Mouse (Mus musculus) heart, embryonic 11.5 days (tissue): ENCODE measurements around the gene Lpin2. TPM values are rescaled to one million over a fixed set of nuclear protein-coding genes. Genes with fewer than 3 reads are reported as not detected.

Experiments
- ATAC-seq: fragments of 200-750 bp; cut with Nextera tagmentation; replicated peaks from 2 replicates; pipeline ENCODE4 v1.8.0; 2017; ENCODE audit warnings: moderate library complexity; ENCODE audit not compliant: insufficient number of reproducible peaks, low FRiP score, low TSS enrichment
- H3K27ac ChIP-seq: fragments of 300-500 bp; sonication (generic); 2 replicates; pipeline ENCODE4 v1.5.1; 2014; ENCODE audit warnings: mild to moderate bottlenecking, low read depth, low read length
- H3K27me3 ChIP-seq: fragments of 300-500 bp; sonication (generic); 2 replicates; pipeline ENCODE4 v1.6.1; 2014; ENCODE audit warnings: mild to moderate bottlenecking, low read length, mixed read lengths; ENCODE audit not compliant: control insufficient read depth, insufficient read depth
- H3K36me3 ChIP-seq: fragments of 300-500 bp; sonication (generic); 2 replicates; pipeline ENCODE4 v1.6.1; 2014; ENCODE audit warnings: mild to moderate bottlenecking, low read length, moderate library complexity, mixed read lengths; ENCODE audit not compliant: control insufficient read depth, insufficient read depth
- H3K4me1 ChIP-seq: fragments of 300-500 bp; sonication (generic); 2 replicates; pipeline ENCODE4 v1.6.1; 2014; ENCODE audit warnings: low read length; ENCODE audit not compliant: control insufficient read depth, insufficient read depth
- H3K4me2 ChIP-seq: fragments of 300-500 bp; sonication (generic); 2 replicates; pipeline ENCODE4 v1.6.1; 2014; ENCODE audit warnings: mild to moderate bottlenecking, moderate library complexity
- H3K4me3 ChIP-seq: fragments of 300-500 bp; sonication (generic); 2 replicates; pipeline ENCODE4 v1.5.1; 2014; ENCODE audit warnings: low read depth, low read length
- H3K9ac ChIP-seq: fragments of 300-500 bp; sonication (generic); 2 replicates; pipeline ENCODE4 v1.6.1; 2014; ENCODE audit warnings: mild to moderate bottlenecking, low read depth, low read length, moderate library complexity
- H3K9me3 ChIP-seq: fragments of 300-500 bp; sonication (generic); replicated peaks from 2 replicates; pipeline ENCODE4 v1.6.1; 2016; ENCODE audit warnings: low read length; ENCODE audit not compliant: control insufficient read depth
- WGBS: fragments of 180-500 bp; shearing (Covaris S2); extraction: QIAGEN DNeasy Blood & Tissue Kit; methylation state at CpG from one replicate; pipeline ENCODE4 v1.1.7; 2014; ENCODE audit not compliant: insufficient replicate concordance; 5-methylcytosine and 5-hydroxymethylcytosine counted together
- polyA plus RNA-seq: library from polyadenylated mRNA; unstranded; fragments of >200 nt; fragmentation: Nextera tagmentation; extraction: Ambion mirVana; gene quantifications from 2 replicates; pipeline ENCODE4 v1.2.1, GENCODE M21; 2014

The Lpin2 gene
- polyA plus RNA-seq, 1 experiment from 2014 or later = 22.5 TPM

DNA sequence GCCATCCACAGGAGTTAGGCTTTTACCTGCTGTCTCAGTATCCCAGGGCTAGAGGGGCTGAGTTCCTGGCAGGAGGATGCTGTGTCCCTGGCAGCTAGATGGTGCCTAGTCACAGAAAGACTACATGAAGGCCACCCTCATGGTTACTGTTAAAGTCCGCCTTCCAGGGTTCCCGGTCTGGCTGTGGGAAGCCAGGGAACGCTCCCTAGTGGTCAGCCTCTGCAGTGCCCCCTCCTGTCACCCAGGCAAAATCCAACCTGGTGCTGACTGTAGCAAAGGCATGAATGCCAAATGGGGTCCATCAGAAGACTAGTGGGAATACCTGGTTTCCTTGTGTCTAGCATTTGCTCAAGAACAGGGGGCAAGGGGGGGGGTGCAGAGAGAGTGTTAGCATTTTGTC, 78.3 kb downstream of the Lpin2 start:
- 34% methylated on average over 3 of the region's 3 CpGs for WGBS
- H3K27ac ChIP-seq = no peak overlapping the region
- no peak overlapping the region for H3K4me2 ChIP-seq
- peaks cover 3% of the 10 kb centered on the region; the same call in 1 of the 2 replicates for H3K36me3 ChIP-seq
- no peak for ATAC-seq
- H3K4me1 ChIP-seq = peaks cover 24% of the 10 kb centered on the region
- H3K9ac ChIP-seq = no peak overlapping the region
- no peaks in the 10 kb centered on the region for H3K27me3 ChIP-seq
- H3K4me3 ChIP-seq = no peak overlapping the region
- no peaks in the 10 kb centered on the region for H3K9me3 ChIP-seq

DNA sequence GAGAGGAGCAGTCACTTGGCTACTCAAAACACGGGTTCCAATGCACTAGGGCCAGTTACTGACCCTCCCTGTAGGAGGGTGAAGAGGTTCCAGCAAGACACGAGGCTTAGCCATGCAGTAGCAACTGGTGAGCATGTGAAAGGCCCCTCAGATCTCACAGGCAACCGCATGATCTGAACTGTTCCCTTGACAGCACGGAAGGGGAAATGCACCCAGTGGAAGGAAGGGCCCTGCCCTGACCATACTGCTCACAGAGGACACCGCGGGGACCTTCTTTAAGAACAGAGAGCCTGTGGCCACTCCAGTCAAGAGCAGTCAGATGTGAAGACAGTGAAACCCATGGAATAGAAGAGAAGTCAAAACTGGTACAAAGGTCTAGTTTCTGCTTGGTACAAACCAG, 80.8 kb downstream of the Lpin2 start:
- H3K9ac ChIP-seq = no peak overlapping the region
- ATAC-seq = no peak
- H3K27me3 ChIP-seq = no peaks in the 10 kb centered on the region
- no peak overlapping the region for H3K27ac ChIP-seq
- WGBS = 78% methylated on average over 6 of the region's 6 CpGs
- H3K4me1 ChIP-seq = peaks cover 25% of the 10 kb centered on the region
- H3K9me3 ChIP-seq = no peaks in the 10 kb centered on the region
- H3K4me3 ChIP-seq = no peak overlapping the region
- H3K36me3 ChIP-seq = no peaks in the 10 kb centered on the region
- no peak overlapping the region for H3K4me2 ChIP-seq

DNA sequence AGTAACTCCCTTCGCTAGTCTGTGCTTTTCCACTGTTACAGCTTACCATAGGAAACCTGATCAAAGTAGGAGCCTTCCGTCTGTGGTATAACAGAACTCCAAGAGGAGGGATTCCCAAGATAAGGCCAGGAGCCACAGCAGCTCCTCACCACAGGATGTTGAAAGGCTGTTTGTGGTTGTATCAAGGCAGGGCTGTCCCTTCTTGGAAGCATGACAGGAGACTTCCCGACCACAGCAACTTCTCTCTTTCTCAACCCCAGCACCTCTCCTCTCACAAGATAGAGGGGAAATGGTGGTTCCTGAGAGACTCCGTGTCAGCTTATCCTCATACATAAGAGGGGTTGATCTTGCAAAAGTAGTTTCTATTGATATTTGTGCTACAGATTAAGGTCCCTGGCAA, 82.4 kb downstream of the Lpin2 start:
- peak overlapping the region; percentile 60; the same call in 1 of the 2 replicates for H3K27ac ChIP-seq
- ATAC-seq = no peak
- 0 out of 2 replicates have a peak overlapping the region, but pooled peaks have one; percentile 11 for H3K9ac ChIP-seq
- H3K4me3 ChIP-seq = no peak overlapping the region
- H3K36me3 ChIP-seq = no peaks in the 10 kb centered on the region
- peaks cover 36% of the 10 kb centered on the region for H3K4me1 ChIP-seq
- WGBS = 21% methylated on average over 4 of the region's 4 CpGs
- H3K9me3 ChIP-seq = no peaks in the 10 kb centered on the region
- no peak overlapping the region for H3K4me2 ChIP-seq
- H3K27me3 ChIP-seq = no peaks in the 10 kb centered on the region

DNA sequence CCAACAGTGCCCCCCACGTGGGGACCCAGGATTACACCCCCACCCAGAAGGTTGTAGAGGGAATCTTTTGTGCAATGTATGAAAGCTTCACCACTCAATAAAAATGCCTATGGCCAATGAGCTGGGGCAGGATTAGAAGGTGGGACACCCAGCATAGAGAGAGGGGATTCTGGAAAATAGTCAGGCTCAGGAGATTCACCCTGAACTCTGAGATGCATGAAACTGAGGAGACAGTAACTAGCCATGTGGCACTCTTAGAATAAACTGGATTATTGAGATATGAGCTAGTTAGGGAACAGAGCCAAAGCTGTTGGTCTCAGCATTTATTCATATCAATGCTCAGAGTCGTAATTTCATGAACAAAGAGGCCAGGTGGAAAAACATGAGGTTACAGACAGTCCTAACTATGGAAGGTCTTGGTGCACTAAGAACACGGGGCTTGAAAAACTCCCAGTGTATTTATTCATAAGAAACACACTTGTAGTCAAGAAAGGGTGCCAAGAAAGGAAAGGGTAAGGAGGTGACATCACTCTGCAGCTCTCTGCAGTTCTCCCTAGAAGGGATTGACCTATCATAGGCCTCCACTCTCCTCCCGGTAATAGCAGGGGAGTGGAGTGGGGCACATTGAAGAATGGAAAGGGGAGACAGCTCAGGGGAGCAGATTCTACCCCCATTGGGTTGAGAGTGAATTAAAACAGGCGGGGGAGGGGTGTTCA, 83.1 kb downstream of the Lpin2 start:
- no peaks in the 10 kb centered on the region for H3K9me3 ChIP-seq
- H3K27ac ChIP-seq = peak overlapping the region; percentile 60; the same call in 1 of the 2 replicates
- no peak for ATAC-seq
- H3K9ac ChIP-seq = no peak overlapping the region
- H3K4me1 ChIP-seq = peaks cover 41% of the 10 kb centered on the region
- 63% methylated on average over 5 of the region's 5 CpGs for WGBS
- no peak overlapping the region for H3K4me3 ChIP-seq
- no peaks in the 10 kb centered on the region for H3K36me3 ChIP-seq
- no peak overlapping the region for H3K4me2 ChIP-seq
- H3K27me3 ChIP-seq = no peaks in the 10 kb centered on the region

- H3K4me1 ChIP-seq = peaks cover 41% of the 10 kb centered on the region
- H3K4me3 ChIP-seq = no peak overlapping the region
- no peaks in the 10 kb centered on the region for H3K27me3 ChIP-seq
- no peak overlapping the region for H3K4me2 ChIP-seq
- WGBS = 78% methylated on average over 8 of the region's 8 CpGs
- no peaks in the 10 kb centered on the region; the same call in 1 of the 2 replicates for H3K36me3 ChIP-seq
- H3K9ac ChIP-seq = no peak overlapping the region
- no peak overlapping the region for H3K27ac ChIP-seq
- no peak for ATAC-seq
- H3K9me3 ChIP-seq = no peaks in the 10 kb centered on the region
Observed at GRCm38 (mm10) chr17:71267374-71267773, 85.0 kb downstream of the Lpin2 start.

GRCm38 (mm10) chr17:71268152-71268551, 85.8 kb downstream of the Lpin2 start:
- no peak; the same call in 1 of the 2 replicates for ATAC-seq
- Histone ChIP-seq H3K4me2 (peak overlapping the region; percentile 20; the same call in 1 of the 2 replicates), H3K4me3 (no peak overlapping the region), H3K27ac (peak overlapping the region; percentile 88), H3K4me1 (peaks cover 41% of the 10 kb centered on the region), H3K36me3 (peaks cover 7% of the 10 kb centered on the region; the same call in 1 of the 2 replicates), H3K27me3 (no peaks in the 10 kb centered on the region), H3K9me3 (no peaks in the 10 kb centered on the region), H3K9ac (no peak overlapping the region)
- 63% methylated on average over 10 of the region's 10 CpGs for WGBS

DNA sequence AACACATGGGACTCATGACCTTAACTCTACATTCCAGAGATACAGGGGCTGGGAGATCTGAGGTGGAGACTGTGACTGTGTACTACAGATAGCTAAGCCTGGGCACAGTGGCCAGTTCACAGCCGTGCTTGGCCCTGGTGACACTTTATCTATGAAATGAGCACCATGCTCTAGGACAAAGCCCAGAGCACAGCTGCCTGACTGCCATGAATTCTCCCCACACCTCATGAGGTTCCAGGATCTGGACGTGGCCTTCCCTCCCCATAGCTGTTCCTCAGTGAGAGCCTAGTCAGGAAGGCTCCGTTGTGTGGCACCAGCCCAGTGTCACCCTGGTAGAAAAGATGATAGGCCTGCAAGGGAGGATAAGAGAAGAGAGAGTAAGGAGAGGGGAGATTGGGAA, 86.2 kb downstream of the Lpin2 start:
- Histone ChIP-seq H3K4me1 (peaks cover 41% of the 10 kb centered on the region), H3K4me2 (peak overlapping the region; percentile 20; the same call in 1 of the 2 replicates), H3K9ac (no peak overlapping the region), H3K4me3 (no peak overlapping the region), H3K36me3 (peaks cover 7% of the 10 kb centered on the region), H3K9me3 (no peaks in the 10 kb centered on the region), H3K27ac (peak overlapping the region; percentile 88), H3K27me3 (no peaks in the 10 kb centered on the region)
- WGBS = 29% methylated on average over 3 of the region's 3 CpGs
- ATAC-seq = peak; percentile 79

DNA sequence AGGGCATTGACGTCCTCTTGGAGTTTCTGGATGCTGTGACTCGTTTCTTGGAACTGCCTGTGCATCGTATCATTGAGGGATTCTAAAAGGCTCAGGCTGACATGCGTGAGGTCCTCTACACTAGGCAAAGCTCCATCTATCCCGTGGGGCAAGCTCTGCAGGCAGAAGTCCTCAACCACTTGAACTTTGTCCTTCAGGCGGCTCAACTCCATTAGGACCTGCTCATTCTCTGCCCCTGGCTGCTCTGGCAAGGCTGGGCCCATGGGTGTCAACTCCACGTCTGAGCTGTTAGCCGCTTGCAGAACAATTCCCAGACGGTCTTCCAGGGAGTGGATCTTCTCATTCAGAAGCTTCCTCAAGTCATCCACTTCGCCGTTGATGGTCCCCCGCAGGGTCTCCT, 91.5 kb downstream of the Lpin2 start:
- Histone ChIP-seq H3K9me3 (no peaks in the 10 kb centered on the region), H3K36me3 (peaks cover 18% of the 10 kb centered on the region), H3K9ac (no peak overlapping the region), H3K4me3 (no peak overlapping the region), H3K4me1 (peaks cover 8% of the 10 kb centered on the region), H3K27me3 (no peaks in the 10 kb centered on the region), H3K4me2 (no peak overlapping the region), H3K27ac (no peak overlapping the region)
- 80% methylated on average over 12 of the region's 12 CpGs for WGBS
- no peak for ATAC-seq

- Histone ChIP-seq H3K9me3 (no peaks in the 10 kb centered on the region), H3K27ac (no peak overlapping the region), H3K4me2 (no peak overlapping the region), H3K27me3 (no peaks in the 10 kb centered on the region), H3K4me1 (peaks cover 4% of the 10 kb centered on the region), H3K9ac (no peak overlapping the region), H3K36me3 (peaks cover 18% of the 10 kb centered on the region), H3K4me3 (no peak overlapping the region)
- no peak for ATAC-seq
- WGBS = 68% methylated on average over 10 of the region's 10 CpGs
Observed at GRCm38 (mm10) chr17:71276771-71277170, 94.4 kb downstream of the Lpin2 start.
